Mouse (Mus musculus) forelimb bud, embryonic 11.5 days (tissue): Measurements from ENCODE around the gene Abo.
"Not testable (repeated sequence)": the region's sequence is repeated elsewhere in the genome, so short reads cannot be mapped to it uniquely, and the experiment has no call there.

Source experiments
- DNase-seq: peaks from one replicate; pipeline ENCODE4 v3.0.0-alpha.2; 2012; ENCODE audit warnings: low read depth, low spot score

Gene Abo

DNA sequence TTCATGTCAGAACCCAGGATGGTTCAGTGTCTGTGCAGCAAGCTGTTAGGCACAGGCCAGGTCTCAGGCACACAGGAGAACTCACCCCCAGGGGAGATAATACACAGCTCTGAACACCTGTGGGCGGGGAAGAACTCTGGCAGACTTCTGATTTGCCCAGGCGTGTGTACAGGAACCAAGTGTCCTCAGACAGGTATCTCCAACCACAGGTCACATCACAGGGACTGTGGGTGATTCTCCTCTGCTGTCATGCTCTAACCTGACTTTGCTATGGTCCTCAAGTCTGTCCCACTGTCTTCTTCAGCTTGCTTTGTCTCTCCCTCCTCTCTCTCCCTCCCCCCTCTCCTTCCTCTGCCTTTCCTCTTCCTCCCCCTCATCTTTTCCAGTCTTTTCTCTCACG, at the start of gene Abo:
Gene Abo (minus strand): TSS at position 101 of the 400 bp plus-strand sequence.
- DNase-seq, result no peak

DNA sequence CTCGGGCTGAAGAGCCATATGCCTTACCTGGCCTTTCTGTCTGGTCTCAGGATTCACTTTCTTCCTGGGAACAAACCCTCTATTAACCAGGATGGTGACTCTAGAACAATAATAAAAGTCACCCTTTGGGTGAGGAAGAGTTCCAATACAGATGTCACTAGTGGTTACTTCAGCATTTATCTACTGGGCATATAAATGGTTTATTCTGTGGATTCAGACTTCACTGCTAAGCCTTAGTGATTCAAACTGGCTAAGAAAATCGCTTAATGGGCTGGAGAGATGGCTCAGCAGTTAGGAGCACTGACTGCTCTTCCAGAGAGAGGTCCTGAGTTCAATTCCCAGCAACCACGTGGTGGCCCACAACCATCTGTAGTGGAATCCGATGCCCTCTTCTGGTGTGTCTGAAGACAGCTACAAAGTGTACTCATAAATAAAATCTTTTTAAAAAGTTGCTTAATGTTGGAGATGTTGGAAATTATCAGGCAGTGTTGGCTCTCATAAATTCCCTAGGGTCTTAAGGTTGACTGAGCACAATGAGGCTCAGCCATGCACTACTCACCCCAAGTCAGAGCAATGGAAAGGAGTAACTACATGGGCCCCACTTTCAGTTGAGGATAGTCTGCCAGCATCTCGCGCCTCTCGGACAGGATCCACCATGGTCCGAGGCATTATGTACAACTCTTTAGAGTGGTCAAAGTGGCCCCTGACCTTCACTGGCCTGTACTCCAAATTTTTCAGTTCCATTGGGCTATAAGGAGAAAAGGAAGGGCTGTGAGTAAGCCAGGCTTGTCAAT, 49.6 kb upstream of the Abo start:
- no peak for DNase-seq

GRCm38 (mm10) chr2:26913416-26914147, 48.8 kb upstream of the Abo start:
- no peak for DNase-seq

DNA sequence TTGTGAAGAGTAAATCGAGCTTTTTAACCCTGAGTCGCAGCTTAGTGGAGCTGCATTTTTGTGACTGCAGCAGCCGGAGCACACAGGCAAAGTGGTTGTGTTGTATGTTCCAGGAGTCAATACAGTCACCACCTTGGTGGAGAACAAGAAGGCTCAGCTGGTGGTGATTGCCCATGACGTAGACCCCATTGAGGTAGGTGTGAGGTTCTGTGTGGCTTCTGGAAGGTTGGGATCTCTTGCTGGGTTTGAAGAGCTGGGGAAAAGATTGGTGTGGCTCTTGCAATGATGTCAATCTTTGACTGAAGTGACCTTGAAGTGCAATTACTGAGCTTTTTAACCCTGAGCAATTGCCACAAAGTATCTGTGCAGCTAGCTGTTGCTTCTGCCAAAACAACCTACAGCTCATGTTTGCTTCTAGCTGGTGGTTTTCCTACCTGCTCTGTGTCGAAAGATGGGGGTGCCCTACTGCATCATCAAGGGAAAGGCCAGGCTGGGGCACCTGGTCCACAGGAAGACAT, 47.5 kb upstream of the Abo start:
- DNase-seq, result no peak

DNA sequence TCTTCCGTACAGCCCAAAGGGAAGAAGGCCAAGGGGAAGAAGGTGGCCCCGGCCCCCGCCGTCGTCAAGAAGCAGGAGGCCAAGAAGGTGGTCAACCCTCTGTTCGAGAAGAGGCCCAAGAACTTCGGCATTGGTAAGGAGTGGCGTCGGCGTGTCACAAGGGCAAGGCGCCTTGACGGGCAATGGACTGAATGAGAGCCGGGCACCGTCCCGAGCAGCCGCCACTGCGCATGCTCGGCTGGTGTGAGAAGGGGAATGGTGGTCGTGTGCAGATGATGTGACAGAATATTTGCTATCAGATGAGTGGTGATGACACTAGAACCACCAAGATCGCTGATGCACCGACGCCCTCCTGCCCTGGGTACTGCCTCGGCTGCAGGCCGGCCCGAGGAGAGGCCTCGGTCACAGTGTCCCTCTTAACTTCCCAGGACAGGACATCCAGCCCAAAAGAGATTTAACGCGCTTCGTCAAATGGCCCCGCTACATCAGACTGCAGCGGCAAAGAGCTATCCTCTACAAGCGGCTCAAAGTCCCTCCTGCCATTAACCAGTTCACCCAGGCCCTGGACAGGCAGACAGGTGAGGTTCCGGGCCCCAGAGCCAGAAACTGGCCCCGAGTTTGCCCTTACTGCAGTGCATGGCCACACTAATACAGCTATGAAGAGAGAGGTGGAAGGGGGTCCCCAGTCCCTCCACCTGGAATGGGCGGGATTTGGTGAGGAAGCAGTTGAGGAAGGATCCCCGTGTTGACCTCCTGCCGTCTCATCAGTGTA, 46.4 kb upstream of the Abo start:
- DNase-seq, result peak; percentile 58

DNA sequence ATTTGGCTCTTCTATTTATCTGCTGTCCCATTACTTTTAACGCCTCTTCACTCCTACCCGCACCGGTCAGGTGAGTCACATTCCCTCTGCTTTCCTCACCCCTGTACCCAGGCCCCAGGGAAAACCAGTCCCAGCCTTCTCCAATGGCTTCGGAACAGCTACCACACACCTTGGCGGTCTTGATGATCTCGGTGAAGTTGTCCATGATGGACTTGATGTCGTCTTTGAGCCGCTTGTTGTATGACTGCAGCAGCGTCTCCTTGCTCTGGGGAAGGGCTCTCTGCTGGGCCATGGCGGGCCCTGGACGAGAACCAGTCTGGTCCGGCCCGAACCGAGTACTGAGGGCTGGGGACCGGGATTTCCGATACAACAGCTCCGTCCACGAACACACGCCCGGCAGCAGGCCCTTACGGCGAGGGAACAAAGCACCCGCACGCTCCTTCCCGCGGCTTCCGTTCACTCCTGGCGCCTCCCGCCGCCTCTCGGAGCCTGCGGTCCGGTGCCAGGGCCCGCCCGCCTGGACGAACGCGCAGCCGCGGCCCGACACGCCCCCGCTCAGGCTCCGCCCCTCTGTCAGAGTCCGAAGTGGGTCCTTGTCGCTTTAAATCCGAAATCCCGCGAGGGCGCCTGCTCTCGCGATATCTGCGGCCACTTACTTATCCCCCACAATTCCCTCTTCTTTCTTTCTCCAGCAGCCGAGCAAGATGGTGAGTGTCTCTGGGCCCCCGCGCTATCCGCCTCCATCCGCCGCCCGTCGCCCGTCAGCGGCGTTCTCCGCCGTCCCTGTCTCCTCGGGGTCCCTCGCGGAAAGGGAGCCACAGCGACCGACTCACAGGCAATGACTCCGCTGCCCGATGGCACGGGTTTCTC, 45.6 kb upstream of the Abo start, which contains the start of the genes Med22 and Rpl7a:
Gene Med22 (minus strand): TSS at position 554 of the 870 bp plus-strand sequence.
Gene Rpl7a (plus strand): TSS at position 641 of the 870 bp plus-strand sequence.
- peak; percentile 99 for DNase-seq

DNA sequence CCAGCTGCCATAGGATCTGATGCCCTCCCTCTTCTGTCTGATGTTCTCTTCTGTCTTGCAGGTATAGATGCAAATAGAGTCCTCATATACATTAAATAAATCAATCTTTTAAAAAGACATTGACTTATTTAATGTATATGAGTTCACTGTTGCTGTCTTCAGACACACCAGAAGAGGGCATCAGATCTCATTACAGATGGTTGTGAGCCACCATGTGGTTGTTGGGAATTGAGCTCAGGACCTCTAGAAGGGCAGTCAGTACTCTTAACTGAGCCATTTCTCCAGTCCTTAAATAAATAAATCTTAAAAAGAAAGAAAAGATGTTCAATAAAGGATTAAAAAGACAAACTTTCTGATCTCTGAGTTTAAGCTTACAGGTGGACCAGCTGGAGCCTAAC, 44.6 kb upstream of the Abo start:
- DNase-seq, result no peak

- DNase-seq, result no peak
Measured at GRCm38 (mm10) chr2:26908710-26909386, 44.1 kb upstream of the Abo start.

DNA sequence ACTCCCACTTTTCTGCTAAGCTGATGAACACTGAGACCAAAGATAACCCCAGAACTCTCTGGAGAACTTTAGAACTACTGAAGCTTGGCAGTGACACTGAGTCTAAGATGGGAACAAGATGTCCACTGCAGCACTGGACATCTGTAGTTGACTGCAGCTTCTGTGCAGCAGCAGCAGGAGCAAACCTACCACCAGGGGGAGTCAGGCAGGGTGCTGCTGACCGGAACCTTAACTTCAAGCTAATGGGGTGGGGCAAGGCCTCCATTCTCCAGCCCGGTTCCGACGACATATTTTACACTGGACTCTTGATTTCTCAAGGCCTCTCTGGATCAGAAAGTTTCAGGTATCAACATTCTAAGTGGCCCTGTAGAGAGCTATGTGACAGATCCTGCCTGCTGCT, 42.3 kb upstream of the Abo start:
- peak; percentile 30 for DNase-seq

DNA sequence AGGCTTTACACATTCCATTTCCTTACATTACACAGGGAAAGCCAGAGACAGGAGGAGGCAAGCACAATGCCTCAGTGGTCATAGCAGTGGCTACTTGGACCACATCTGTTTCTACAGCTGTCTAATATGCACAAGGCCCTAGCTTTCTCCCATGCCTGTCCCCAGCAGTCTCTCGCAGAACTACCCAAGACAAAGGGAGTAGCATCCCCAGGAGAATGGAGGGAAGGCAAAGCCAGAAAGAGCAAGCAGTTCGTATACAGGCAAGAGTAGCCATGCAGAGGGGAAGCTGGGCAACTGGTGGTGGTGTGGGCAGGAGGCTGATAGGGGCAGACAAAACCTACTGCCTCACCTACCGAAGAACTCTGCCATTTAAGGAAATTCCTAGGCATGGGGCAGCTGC, 41.7 kb upstream of the Abo start:
- DNase-seq, result no peak

- no peak for DNase-seq
Measured at GRCm38 (mm10) chr2:26905936-26906335, 41.2 kb upstream of the Abo start.

GRCm38 (mm10) chr2:26903311-26903710, 38.5 kb upstream of the Abo start:
- DNase-seq, result no peak

- DNase-seq, result peak; percentile 97
Measured at GRCm38 (mm10) chr2:26902467-26903220, 37.9 kb upstream of the Abo start, which contains the start of gene Surf6. Gene Surf6 (minus strand): TSS chr2:26902879.

DNA sequence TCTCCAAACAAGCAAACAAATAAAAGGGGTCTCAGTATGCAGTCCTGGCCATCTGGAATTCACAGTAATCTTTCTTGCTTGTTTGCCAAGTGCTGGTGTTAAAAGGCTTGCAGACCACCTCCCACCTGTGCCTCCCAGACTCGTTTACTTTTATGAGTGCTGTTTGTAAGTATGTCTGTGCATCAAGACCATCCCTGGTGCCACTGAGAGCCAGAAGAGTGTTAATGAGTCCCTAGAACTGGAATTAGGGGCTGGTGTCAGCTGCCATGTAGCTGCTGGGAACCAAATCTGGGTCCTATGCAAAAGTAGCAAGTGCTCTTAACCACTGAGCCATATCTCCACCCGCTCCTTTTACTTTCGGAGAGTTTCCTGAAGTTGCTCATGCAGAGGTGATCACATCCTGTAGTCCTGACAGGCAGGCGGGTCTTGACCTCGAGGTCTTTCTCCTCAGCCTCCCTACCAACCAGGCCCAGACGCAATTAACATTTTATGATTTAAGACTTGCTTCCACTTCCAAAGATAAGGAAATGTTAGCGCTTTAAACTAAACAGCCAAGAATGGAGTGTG, 37.1 kb upstream of the Abo start:
- DNase-seq, result no peak

- DNase-seq, result no peak
Measured at GRCm38 (mm10) chr2:26900731-26901130, 36.0 kb upstream of the Abo start.

- DNase-seq, result no peak
Measured at GRCm38 (mm10) chr2:26895898-26896297, 31.1 kb upstream of the Abo start.

- DNase-seq, result not testable (repeated sequence)
Measured at GRCm38 (mm10) chr2:26886170-26886569, 21.4 kb upstream of the Abo start.

GRCm38 (mm10) chr2:26885541-26885940, 20.8 kb upstream of the Abo start:
- DNase-seq, result not testable (repeated sequence)

DNA sequence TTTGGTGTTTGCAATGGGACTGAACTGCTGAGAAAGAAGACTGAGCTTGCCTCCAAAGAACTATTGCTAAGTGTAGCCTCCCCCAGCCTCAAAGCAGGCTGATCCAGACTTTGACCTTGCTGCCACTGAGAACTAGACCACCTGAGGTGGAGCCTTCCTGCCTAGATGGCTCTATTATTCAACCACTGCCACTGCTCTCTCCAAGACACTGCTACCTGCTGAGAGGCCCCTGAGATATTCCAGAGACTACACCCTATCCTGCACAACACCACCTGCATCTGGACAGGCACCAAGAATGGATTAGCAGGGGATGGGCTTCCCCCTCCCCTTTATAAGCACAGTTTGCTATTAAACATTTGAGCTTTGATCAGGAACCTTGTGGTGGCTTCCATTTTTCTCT, 13.8 kb upstream of the Abo start:
- DNase-seq, result no peak
